Mouse (Mus musculus) E14TG2a.4 (cell line): ENCODE results near the gene Pfkm.

Experiments used
- H3K27me3 ChIP-seq: 2 replicates; pipeline ENCODE4 v1.6.1; 2014; ENCODE audit warnings: low read length, control low read depth; ENCODE audit not compliant: insufficient read depth
- H3K36me3 ChIP-seq: 2 replicates; pipeline ENCODE4 v1.6.1; 2014; ENCODE audit warnings: low read length, control low read depth; ENCODE audit not compliant: insufficient read depth
- H3K4me1 ChIP-seq: replicated peaks from 2 replicates; pipeline ENCODE4 v1.6.1; 2014; ENCODE audit warnings: low read depth, low read length, control low read depth
- H3K4me3 ChIP-seq: replicated peaks from 2 replicates; pipeline ENCODE4 v1.5.1; 2014; ENCODE audit warnings: mild to moderate bottlenecking, low read length
- H3K9me3 ChIP-seq: 2 replicates; pipeline ENCODE4 v1.6.1; 2014; ENCODE audit warnings: low read length, control low read depth
- CTCF ChIP-seq: conservative IDR thresholded peaks from 2 replicates; pipeline ENCODE4 v1.5.1; 2014; ENCODE audit warnings: low read length
- NANOG ChIP-seq: IDR thresholded peaks from 2 replicates; pipeline ENCODE4 v1.6.1; 2014; ENCODE audit warnings: borderline replicate concordance, low read length, mixed read lengths
- POU5F1 ChIP-seq: IDR thresholded peaks from 2 replicates; pipeline ENCODE4 v1.6.1; 2014; ENCODE audit warnings: low read length, borderline replicate concordance

Gene Pfkm

DNA sequence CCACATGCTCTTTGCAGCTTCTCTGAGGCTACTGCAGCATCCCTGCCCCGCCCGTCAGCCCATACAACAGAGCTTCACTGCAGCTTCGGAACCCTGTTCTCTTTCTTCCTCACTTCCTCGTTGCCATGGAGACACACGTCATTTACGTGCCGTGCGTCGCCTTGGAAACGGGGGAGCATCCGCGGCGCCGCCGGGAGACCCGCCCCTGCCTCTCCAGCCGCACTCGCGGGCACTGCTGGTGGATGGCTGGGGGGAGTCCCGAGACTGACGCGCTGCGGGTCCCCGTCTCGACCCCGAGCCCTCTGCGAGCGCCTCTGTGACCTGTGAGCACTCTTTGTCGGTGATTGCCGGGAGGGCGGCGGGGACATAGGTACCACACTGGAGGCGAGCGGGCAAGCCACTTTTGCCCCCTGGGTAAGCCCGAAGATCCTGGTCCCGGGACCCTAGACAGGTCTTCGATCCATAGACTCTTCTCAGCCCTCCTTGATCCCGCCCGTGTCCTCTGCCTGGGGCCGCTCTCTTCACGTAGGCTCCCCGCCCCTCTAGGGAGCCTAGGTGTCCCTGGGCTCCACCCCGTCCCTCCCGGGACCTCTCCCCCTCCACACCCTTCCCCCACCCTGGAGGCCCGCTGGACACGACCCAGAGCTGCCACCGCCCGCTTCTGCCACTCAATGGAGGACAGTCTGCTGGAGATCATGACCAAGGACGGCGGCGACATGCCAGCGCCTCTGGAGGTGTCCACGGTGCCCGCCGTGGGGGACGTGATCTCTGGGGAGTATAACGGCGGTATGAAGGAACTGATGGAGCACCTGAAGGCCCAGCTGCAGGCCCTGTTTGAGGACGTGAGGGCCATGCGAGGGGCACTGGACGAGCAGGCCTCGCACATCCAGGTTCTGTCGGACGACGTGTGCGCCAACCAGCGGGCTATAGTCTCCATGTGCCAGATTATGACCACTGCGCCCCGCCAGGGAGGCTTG lies 75.5 kb downstream of the Pfkm start:
- Histone ChIP-seq H3K4me1 (peaks cover 21% of the 10 kb centered on the region), H3K4me3 (peak overlapping the region; percentile 81), H3K9me3 (0 out of 2 replicates have a peak, but pooled peaks cover 4% of the 10 kb centered on the region), H3K36me3 (no peaks in the 10 kb centered on the region), H3K27me3 (peaks cover 61% of the 10 kb centered on the region)
- TF ChIP-seq CTCF: no peak
- TF ChIP-seq NANOG: no peak
- no peak for TF ChIP-seq POU5F1

DNA sequence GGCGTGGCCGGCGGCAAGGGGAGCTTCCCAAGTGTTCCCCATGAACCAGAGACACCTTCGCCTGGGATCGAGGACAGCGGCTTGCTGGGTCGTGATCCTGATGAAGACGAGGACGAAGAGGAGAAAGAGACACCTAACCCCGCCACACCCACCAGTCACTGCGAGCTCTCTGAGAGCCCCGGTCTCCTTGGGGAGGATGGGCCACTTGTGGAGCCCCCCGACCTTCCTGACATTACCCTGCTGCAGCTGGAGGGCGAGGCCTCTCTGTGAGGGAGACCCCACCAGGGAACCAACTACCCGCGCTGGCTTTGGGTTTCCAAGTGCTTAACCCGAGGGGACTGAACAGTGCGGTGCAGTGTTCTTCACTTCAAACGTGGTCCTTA lies 76.2 kb downstream of the Pfkm start:
- Histone ChIP-seq H3K9me3 (0 out of 2 replicates have a peak, but pooled peaks cover 4% of the 10 kb centered on the region), H3K4me3 (peak overlapping the region; percentile 81), H3K36me3 (no peaks in the 10 kb centered on the region), H3K27me3 (peaks cover 65% of the 10 kb centered on the region), H3K4me1 (peaks cover 21% of the 10 kb centered on the region)
- no peak for TF ChIP-seq NANOG
- no peak for TF ChIP-seq POU5F1
- TF ChIP-seq CTCF: no peak

DNA sequence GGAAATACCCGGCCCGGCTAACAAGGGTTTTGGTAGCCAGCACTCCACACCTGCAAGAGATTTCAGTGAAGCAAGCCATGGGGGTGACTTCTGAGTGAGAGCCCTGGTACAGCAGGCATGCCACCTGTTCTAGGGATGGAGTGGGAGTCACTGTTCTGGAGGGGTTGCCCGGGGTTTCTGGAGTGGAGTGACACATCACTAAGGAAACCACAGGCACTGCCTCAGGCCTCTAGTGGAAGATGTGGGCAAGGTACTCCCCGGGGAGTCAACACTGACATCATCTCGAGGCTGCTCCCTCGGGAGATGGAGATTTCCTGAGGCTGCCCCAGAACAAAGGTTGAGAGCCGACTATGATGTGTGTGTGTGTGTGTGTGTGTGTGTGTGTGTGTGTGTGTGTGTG lies 78.0 kb downstream of the Pfkm start:
- peaks cover 66% of the 10 kb centered on the region for H3K27me3 ChIP-seq
- no peaks in the 10 kb centered on the region for H3K36me3 ChIP-seq
- peaks cover 21% of the 10 kb centered on the region for H3K4me1 ChIP-seq
- H3K9me3 ChIP-seq: 0 out of 2 replicates have a peak, but pooled peaks cover 4% of the 10 kb centered on the region
- TF ChIP-seq POU5F1 (no peak), CTCF (no peak), NANOG (no peak)
- no peak overlapping the region for H3K4me3 ChIP-seq

- TF ChIP-seq CTCF (no peak), NANOG (no peak), POU5F1 (no peak)
Measured at GRCm38 (mm10) chr15:98170917-98171316, 78.5 kb downstream of the Pfkm start.

DNA sequence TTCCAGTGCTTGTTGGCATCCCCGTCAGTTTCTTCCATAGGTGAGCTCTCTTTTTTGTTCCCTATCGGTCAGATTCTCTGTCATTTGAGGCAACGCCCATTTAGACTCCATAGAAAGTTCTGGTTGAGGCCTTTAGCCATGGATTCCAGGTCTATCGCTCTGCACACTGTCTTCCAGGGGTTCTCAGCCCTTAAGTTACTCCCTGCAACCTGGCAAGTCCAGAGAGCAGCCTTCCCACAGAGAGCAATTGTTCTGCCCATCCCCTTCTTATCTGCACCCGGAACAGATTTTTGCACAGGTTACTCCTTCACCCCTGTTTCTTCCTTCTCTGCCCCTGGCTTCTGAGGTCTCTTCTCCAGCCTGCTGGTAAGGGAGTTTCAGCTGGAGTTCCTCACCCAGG lies 79.7 kb downstream of the Pfkm start:
- H3K9me3 ChIP-seq: 0 out of 2 replicates have a peak, but pooled peaks cover under 1% of the 10 kb centered on the region
- no peak for TF ChIP-seq POU5F1
- H3K27me3 ChIP-seq: peaks cover 60% of the 10 kb centered on the region
- H3K4me1 ChIP-seq: peaks cover 20% of the 10 kb centered on the region
- H3K4me3 ChIP-seq: no peak overlapping the region
- no peaks in the 10 kb centered on the region for H3K36me3 ChIP-seq

More at GRCm38 (mm10) chr15:98170917-98171316, 78.5 kb downstream of the Pfkm start:
- Histone ChIP-seq H3K36me3 (no peaks in the 10 kb centered on the region), H3K9me3 (0 out of 2 replicates have a peak, but pooled peaks cover 4% of the 10 kb centered on the region), H3K4me1 (peaks cover 21% of the 10 kb centered on the region), H3K27me3 (peaks cover 61% of the 10 kb centered on the region), H3K4me3 (no peak overlapping the region)

GRCm38 (mm10) chr15:98173821-98174220 lies 81.4 kb downstream of the Pfkm start:
- H3K27me3 ChIP-seq: peaks cover 51% of the 10 kb centered on the region
- TF ChIP-seq POU5F1 (no peak), CTCF (peak; percentile 90), NANOG (no peak)
- H3K36me3 ChIP-seq: no peaks in the 10 kb centered on the region
- no peak overlapping the region for H3K4me3 ChIP-seq
- H3K4me1 ChIP-seq: peaks cover 6% of the 10 kb centered on the region
- no peaks in the 10 kb centered on the region for H3K9me3 ChIP-seq

- H3K27me3 ChIP-seq: peaks cover 43% of the 10 kb centered on the region
- no peaks in the 10 kb centered on the region for H3K36me3 ChIP-seq
- peaks cover 10% of the 10 kb centered on the region for H3K4me1 ChIP-seq
- TF ChIP-seq CTCF: no peak
- H3K4me3 ChIP-seq: no peak overlapping the region
- no peaks in the 10 kb centered on the region for H3K9me3 ChIP-seq
Measured at GRCm38 (mm10) chr15:98177320-98177719, 84.9 kb downstream of the Pfkm start.

GRCm38 (mm10) chr15:98180567-98181131 lies 88.3 kb downstream of the Pfkm start:
- no peak for TF ChIP-seq NANOG
- no peak for TF ChIP-seq CTCF
- TF ChIP-seq POU5F1: no peak
- peak overlapping the region; percentile 81 for H3K4me3 ChIP-seq
- H3K9me3 ChIP-seq: no peaks in the 10 kb centered on the region
- no peaks in the 10 kb centered on the region for H3K36me3 ChIP-seq
- H3K27me3 ChIP-seq: peaks cover 35% of the 10 kb centered on the region
- peaks cover 12% of the 10 kb centered on the region for H3K4me1 ChIP-seq

DNA sequence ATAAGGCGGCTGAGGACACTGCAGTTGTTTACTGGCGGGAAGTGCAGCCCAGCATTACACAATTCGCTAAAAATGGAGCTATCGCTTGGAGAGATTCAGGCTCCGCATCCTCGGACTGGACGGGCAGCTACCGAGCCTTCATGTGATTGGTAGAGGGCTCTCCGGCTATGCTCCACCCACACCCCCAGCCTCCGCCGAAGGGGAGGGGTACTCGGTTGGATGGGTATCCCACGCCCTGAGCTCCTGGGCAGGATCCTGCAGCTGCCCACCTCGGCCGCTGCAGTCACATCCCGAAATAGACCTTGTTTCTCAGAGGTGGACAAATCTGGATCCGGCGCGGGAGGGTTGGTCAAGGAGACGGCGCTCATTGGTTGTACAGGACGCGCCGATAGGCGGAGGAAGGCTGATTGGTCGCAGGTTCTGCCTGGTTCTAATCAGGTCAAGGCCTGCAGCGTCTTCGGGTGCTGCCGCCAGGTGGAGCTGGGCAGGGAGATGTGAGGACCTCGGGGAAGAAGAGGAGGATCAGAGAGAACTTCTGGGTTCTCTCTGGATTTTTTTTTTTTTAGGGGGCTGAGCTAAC lies 88.8 kb downstream of the Pfkm start:
- H3K4me3 ChIP-seq: peak overlapping the region; percentile 81
- no peaks in the 10 kb centered on the region for H3K9me3 ChIP-seq
- H3K36me3 ChIP-seq: no peaks in the 10 kb centered on the region
- TF ChIP-seq POU5F1 (no peak), NANOG (no peak; the same call in 1 of the 2 replicates), CTCF (peak; percentile 46)
- peaks cover 35% of the 10 kb centered on the region for H3K27me3 ChIP-seq
- peaks cover 12% of the 10 kb centered on the region for H3K4me1 ChIP-seq
